Mouse (Mus musculus): ENCODE data around the gene Tspan4.

DNA sequence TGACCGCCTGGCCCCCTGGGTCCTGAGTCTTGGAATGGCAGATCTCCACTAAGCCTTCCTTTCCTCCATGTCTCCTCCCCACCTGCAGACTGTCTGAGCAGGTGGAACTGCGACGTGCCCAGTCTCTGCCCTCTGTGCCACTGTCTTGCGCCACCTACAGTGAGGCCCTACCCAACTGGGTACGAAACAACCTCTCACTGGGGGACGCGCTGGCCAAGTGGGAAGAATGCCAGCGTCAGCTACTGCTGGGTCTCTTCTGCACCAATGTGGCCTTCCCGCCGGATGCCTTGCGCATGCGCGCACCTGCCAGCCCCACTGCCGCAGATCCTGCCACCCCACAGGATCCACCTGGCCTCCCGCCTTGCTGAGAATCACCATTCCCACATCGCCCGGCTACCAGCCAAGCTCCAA is 15.7 kb upstream of the Tspan4 start:
- no peak for TF ChIP-seq CTCF (IDR thresholded peaks at IDR 0.05; ENCODE audit: low read depth)
- TF ChIP-seq EP300 (IDR thresholded peaks at IDR 0.05; ENCODE audit: low read depth) = no peak
